Mouse (Mus musculus) layer of hippocampus, postnatal 25 days (tissue): ENCODE measurements around the gene Iars2. TPM values are rescaled to one million over a fixed set of nuclear protein-coding genes. Genes with fewer than 3 reads are reported as not detected.

ENCODE experiments used
- DNase-seq, 2 experiments: peaks; one replicate each; pipeline ENCODE4 v3.0.0; 2022; ENCODE audit warnings: mixed read lengths in 2 of 2, low spot score in 1 of 2; ENCODE audit errors: extremely low spot score in 1 of 2
- total RNA-seq, 2 experiments: library from RNA; stranded (reverse); gene quantifications; 2 replicates each; pipeline ENCODE4 v1.2.3; 2021

Iars2 gene
- total RNA-seq, 2 experiments from 2014 or later = 33.3 to 34.5 TPM

DNA sequence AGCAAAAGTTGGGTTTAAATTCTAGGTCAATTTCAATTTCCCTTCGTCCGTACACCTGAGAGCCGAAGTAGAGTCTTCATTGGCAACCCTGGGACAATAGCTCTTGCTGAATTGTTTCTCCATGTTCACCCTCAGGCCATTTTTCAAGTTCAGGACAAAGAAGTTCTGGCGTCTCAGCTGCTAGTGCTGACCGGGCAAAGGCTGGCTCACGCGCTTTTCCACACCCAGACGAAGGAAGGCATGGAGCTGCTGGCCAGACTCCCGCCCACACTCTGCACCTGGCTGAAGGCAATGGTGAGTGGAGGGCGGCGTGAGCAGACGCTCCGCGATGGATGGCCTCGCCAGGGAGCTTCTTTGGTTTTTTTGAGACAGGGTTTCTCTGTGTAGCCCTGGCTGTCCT lies 45.9 kb downstream of the Iars2 start:
- no peak for DNase-seq

GRCm38 (mm10) chr1:185282846-185283245 lies 46.4 kb downstream of the Iars2 start:
- no peak for DNase-seq

GRCm38 (mm10) chr1:185280616-185281015 lies 48.6 kb downstream of the Iars2 start:
- DNase-seq = no peak

DNA sequence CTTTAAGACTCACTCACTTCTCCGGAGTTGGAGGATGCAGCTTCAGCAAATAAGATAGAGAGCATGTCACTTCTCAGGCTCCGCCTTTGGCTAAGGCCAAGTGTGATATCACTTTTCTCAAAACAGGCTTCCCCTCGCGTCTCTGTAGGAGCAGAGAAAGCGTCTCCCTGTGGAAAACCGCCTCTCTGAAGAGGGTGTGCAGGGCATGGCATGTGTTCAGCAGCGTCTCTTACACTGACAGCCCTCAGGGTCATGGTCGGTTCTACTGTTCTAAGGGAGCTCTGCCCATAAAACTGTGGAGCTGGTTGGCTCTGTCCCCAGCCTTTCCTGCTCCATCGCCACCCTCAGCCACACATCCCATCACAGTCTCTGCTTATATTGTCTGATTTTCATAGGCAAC lies 49.9 kb downstream of the Iars2 start:
- no peak for DNase-seq

GRCm38 (mm10) chr1:185277022-185277421 lies 52.2 kb downstream of the Iars2 start:
- no peak for DNase-seq

DNA sequence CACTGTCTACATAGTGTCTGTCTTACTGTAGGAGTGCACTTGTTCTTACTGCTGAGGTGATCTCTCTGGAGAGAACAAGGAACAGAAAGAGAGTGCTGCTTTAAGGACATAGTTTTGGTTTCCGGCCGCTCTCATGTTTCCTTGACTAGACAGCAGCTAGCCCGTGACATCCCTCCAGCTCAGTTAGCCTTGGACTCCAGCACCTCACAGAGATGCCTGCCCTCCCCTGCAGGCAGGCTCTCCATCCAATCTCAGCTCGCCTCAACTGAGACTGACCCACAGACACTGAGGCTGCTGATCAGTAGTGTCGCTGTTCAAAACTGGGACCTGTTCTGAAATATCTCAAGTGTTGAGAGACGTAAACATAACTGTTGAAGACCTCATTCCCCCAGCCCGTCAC lies 53.2 kb downstream of the Iars2 start:
- no peak for DNase-seq

GRCm38 (mm10) chr1:185274819-185275545 lies 54.2 kb downstream of the Iars2 start:
- no peak for DNase-seq

DNA sequence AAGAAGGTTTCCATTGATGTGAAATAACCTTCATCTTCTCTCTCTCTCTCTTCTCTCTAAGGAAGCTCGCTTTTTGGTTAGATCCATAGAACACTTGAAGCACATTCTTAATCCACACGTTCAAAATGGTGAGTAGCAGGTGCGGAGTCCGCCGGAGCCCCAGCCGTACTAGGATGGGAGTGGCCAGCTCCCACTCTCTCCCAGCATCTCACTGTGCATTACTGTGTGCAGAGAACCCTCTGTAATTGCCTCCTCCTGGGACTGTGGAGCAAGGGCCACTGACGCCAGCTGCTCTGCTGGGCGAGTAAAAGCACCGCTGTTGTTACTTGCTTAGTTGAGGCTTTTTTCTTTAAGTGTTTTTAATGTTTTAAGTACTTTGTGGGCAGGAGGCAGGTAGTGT lies 57.8 kb downstream of the Iars2 start:
- DNase-seq = no peak

DNA sequence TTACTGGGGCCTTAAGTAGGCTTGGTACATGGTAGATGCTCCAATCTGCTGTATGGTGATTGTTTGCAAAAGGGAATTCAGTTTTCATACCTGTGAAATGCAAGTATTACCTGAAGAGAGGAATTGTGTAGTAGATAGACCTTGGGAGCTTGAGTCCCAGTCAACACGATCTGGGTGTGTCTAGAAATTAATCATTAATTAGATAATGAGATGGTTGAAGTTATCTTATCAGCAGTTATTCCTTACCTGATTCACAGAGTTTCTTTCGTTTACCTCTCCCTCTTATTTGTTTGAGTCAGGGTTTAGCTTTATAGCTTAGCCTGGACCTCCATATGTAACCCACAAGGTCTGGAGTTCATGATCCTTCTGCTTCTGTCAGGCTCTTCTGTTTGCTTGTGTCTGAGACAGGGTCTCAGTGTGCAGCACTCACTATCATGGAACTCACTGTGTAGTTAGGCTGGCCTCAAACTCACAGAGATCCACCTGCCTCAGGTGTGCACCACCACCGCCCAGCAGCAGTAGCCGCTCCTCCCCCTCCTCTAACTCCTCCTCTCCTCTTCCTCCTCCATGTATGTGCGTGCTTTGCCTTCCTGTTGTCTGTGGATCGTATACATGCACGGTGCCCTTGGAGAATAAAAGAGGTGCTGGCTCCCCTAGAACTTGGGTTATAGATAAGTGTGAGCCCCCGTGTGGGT lies 58.6 kb downstream of the Iars2 start:
- DNase-seq = no peak

DNA sequence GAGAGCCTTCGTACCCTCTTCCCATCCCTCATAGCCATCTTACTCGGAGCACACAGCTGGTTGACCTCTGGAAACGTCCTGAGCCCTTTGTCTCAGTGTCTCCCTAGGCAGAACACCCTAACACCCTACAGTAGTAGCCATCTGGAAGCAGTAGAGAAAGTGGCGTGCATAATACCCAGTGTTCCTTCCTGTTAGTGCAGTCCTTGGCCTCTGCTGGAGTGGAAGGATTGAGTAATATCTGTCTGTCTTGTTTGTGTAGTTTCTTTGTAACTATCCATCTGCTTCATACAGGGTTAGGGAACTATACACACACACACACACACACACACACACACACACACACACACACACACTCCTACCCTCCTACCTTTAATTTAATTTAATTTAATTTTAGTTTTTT lies 60.5 kb downstream of the Iars2 start:
- DNase-seq = no peak

- DNase-seq = peak in 1 of 2 experiments; percentile 31
Observed at GRCm38 (mm10) chr1:185262565-185262964, 66.6 kb downstream of the Iars2 start.

DNA sequence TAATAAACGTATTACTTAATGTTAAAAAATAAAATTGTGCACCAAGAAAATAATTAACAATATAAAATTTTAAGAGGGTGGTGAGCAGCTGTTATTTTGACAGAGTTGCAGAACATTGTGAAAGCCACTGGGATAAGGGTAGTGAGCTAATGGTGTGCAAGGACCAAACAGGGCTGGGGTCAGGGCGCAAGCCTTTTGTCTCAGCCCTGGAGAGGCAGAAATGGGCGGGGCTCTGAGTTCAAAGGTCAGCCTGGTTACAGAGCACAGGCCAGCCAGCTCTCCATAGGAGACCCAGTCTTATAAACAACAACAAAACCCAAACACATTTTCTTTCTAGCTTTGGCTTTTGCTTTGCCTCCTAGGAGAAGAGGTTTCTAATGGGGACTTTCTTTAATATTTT lies 72.4 kb downstream of the Iars2 start:
- DNase-seq = no peak

DNA sequence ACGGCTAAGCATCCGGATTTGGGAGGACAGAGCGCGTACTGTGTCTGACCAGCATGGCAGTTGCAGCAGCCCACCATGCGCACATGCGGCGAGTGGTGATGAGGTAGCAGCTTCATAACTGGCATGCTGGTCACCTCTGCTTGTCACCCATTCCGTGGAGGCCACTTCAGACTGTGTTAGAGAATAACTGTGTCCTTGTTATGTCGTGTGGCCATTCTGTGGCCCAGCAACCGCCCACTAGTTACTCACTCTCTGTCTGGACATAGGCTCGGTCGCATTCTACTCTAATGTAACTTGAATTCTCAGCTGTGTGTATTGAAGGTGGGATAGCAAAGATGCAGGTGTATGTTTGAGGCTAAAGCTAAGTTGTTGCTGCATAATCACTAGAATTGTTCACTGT lies 73.9 kb downstream of the Iars2 start:
- DNase-seq = no peak

DNA sequence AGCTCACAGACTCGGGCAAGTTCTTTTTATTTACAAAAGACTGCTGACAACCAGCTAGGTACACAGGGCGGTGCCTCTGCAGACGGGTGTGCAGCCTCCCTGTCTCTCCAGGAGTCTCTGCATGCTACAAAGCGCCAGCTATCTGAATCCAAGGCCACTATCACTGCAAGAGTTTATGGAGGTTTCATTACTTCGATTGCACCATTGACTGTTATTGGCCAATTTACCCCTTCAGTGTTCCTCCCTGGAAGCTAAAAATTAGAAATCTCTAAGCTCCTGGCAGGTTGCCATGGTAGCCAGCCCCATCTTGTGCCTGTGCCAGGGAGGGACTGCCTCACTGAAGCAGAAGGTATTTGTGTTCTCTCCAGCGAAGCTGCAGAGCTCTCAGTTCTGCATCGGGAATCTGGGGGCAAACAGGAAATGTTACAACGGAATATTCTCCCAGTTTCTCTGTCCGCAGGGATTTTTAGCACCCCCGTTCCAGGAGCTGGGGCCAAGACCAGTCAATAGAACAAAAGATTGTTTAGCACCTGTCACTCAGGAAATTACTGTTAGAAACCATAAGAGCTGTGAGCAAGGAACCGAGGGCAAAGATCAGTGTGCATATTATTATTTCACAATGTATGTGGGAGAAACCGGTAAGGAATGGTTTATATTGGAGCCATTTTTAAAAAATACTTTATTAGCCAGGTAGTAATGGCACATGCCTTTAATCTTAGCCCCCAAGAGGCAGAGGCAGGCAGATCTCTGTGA lies 75.9 kb downstream of the Iars2 start:
- DNase-seq = peak; percentile 41 to 68

- no peak for DNase-seq
Observed at GRCm38 (mm10) chr1:185252351-185252750, 76.8 kb downstream of the Iars2 start.

DNA sequence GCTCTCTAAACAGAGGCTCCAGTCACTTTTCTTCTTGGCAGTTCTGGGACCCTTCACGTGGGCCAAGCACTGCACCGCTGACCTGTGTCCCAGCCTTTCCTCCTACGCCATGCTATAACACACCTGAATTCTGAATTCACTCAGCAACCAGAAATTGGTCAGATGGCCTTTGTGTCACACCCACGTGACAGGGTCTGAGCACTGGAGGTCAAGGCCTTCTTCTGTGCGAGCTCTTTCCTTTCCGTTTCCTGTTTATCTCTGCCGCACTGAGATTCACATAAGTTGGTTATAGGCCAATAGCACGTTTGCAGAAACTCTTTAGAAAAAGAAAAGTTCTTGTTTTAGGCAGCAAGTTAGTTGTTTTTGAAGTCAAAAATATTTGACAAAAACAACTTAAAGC lies 80.5 kb downstream of the Iars2 start:
- DNase-seq = no peak

DNA sequence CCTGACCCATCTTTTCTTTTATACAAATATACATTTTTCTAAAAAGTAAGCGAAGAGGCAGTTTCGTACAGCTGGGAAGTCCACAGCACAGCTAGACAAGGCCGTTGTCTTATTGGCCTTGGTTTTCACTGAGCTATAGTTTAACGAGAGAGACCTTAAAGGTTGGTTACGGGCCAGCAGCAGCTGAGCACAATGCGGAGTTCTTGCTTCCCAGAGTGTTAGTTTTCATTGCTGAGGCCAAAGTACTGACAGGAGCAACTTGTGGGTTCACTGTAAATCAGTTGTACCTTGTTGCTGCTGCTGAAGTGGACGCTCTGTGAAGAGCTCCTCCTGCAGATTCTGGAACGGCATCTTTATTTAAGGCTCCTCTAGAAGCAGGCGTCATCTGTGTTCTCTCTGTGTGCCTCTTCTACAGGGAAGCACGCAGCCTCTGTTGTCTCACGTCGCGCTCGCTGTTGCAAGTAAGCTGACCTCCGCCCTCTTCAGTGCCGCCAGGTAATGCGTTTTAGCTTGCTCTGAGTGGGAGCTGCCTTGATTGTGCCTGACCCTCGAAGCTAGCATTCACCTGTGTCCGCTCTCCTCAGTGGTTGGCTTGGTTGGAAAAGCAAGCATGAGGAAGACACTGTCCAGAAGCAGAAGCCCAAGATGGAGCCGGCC lies 81.6 kb downstream of the Iars2 start:
- DNase-seq = no peak

DNA sequence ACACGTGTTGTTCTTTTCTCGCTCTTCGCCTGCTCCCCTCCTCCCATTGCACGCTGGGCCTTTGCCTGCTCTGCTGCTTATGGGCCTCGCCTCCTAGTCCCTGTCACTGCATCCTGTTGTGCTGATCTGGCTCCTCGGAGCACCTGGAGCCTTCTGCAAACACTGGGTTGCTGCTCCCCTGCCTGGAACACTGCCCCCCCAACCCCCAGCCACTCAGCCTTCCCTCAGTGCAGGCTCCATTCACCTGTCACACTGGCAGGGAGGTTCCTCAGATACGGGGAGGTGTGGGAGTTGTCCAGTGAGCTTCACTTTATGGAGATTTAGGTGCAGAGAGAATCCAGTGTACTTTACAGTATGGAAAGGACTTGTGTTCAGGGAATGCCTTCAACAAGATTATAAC lies 83.7 kb downstream of the Iars2 start:
- no peak for DNase-seq

DNA sequence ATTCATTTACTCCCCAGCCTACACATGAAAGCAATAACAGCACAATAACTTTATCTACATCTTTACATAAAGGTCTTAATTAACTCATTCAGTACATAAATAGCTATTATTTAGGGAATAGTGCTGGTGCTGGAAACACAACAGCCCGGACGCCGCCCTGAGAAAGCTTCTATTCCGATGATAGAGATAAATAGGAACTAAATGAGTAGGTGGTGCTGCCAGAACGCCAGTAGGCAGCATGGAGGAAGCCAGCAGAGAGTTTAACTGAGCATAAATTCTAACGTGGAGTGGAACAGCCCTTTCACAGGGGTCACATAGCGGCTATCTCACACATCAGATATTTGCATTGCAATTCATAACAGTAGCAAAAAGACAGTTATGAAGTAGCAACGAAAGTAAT lies 86.2 kb downstream of the Iars2 start:
- DNase-seq = no peak

- DNase-seq = no peak
Observed at GRCm38 (mm10) chr1:185236530-185236929, 92.7 kb downstream of the Iars2 start.

DNA sequence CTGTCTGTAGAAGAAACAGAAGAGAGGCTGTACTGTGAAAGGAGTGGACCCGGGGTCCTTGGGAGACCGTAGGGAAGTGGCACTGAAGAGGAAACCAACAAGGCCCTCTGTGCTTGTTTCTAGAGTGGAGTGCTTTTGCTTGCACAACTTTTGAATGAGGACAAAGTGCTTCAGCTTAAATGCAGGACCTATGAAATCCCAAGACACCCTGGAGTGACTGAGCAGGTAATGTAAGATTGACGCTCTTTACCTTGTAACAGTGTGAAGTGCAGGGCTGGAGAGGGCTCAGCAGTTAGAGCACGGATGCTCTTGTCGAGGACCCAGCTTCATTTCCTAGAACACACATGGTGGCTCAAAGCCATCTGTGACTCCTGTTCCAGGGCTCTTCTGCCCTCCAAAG lies 93.4 kb downstream of the Iars2 start:
- no peak for DNase-seq
